Mouse (Mus musculus): Measurements from ENCODE around the gene Krt78. TPM values are rescaled to one million over a fixed set of nuclear protein-coding genes. Genes with fewer than 3 reads are reported as not detected.

Krt78 gene
- polyA plus RNA-seq, 1 experiment = not detected

- no peak overlapping the region for H3K4me3 ChIP-seq (ENCODE audit: insufficient read depth, low read length)
- peak overlapping the region; percentile 5; the same call in 1 of the 2 replicates for H3K27ac ChIP-seq (ENCODE audit: insufficient read depth, low read length)
- H3K4me1 ChIP-seq (ENCODE audit: control insufficient read depth, insufficient read depth, low read length) = peaks cover 19% of the 10 kb centered on the region
- no peak for TF ChIP-seq CTCF (IDR thresholded peaks at IDR 0.05; ENCODE audit: borderline replicate concordance, insufficient read depth, low read length)
- TF ChIP-seq POLR2A (IDR thresholded peaks at IDR 0.05; ENCODE audit: low read depth, low read length) = no peak
These were observed 20.2 kb upstream of the Krt78 start for GRCm38 (mm10) chr15:101974083-101974845.

GRCm38 (mm10) chr15:101973414-101974077, 19.5 kb upstream of the Krt78 start:
- TF ChIP-seq CTCF (IDR thresholded peaks at IDR 0.05; ENCODE audit: borderline replicate concordance, insufficient read depth, low read length) = peak; percentile 75
- TF ChIP-seq POLR2A (IDR thresholded peaks at IDR 0.05; ENCODE audit: low read depth, low read length) = no peak
- H3K4me1 ChIP-seq (ENCODE audit: control insufficient read depth, insufficient read depth, low read length) = peaks cover 19% of the 10 kb centered on the region
- 0 out of 2 replicates have a peak overlapping the region, but pooled peaks have one; percentile 5 for H3K27ac ChIP-seq (ENCODE audit: insufficient read depth, low read length)
- H3K4me3 ChIP-seq (ENCODE audit: insufficient read depth, low read length) = no peak overlapping the region

- TF ChIP-seq CTCF (IDR thresholded peaks at IDR 0.05; ENCODE audit: borderline replicate concordance, insufficient read depth, low read length) (peak; percentile 71), POLR2A (IDR thresholded peaks at IDR 0.05; ENCODE audit: low read depth, low read length) (no peak)
- no peak overlapping the region for H3K27ac ChIP-seq (ENCODE audit: insufficient read depth, low read length)
- H3K4me3 ChIP-seq (ENCODE audit: insufficient read depth, low read length) = no peak overlapping the region
- H3K4me1 ChIP-seq (ENCODE audit: control insufficient read depth, insufficient read depth, low read length) = no peaks in the 10 kb centered on the region
These were observed 16.4 kb upstream of the Krt78 start for GRCm38 (mm10) chr15:101970536-101970935.

GRCm38 (mm10) chr15:101966808-101967207, 12.7 kb upstream of the Krt78 start:
- H3K27ac ChIP-seq (ENCODE audit: insufficient read depth, low read length) = no peak overlapping the region
- TF ChIP-seq CTCF (IDR thresholded peaks at IDR 0.05; ENCODE audit: borderline replicate concordance, insufficient read depth, low read length) = no peak
- TF ChIP-seq POLR2A (IDR thresholded peaks at IDR 0.05; ENCODE audit: low read depth, low read length) = no peak
- no peaks in the 10 kb centered on the region for H3K4me1 ChIP-seq (ENCODE audit: control insufficient read depth, insufficient read depth, low read length)
- no peak overlapping the region for H3K4me3 ChIP-seq (ENCODE audit: insufficient read depth, low read length)

GRCm38 (mm10) chr15:101958891-101959290, 4.8 kb upstream of the Krt78 start:
- H3K27ac ChIP-seq (ENCODE audit: insufficient read depth, low read length) = no peak overlapping the region
- H3K4me1 ChIP-seq (ENCODE audit: control insufficient read depth, insufficient read depth, low read length) = no peaks in the 10 kb centered on the region
- H3K4me3 ChIP-seq (ENCODE audit: insufficient read depth, low read length) = no peak overlapping the region
- no peak for TF ChIP-seq POLR2A (IDR thresholded peaks at IDR 0.05; ENCODE audit: low read depth, low read length)

GRCm38 (mm10) chr15:101952733-101953474, 1.2 kb downstream of the Krt78 start:
- Histone ChIP-seq H3K27ac (ENCODE audit: insufficient read depth, low read length) (no peak overlapping the region), H3K4me3 (ENCODE audit: insufficient read depth, low read length) (no peak overlapping the region), H3K4me1 (ENCODE audit: control insufficient read depth, insufficient read depth, low read length) (no peaks in the 10 kb centered on the region)
- TF ChIP-seq CTCF (IDR thresholded peaks at IDR 0.05; ENCODE audit: borderline replicate concordance, insufficient read depth, low read length) (no peak), POLR2A (IDR thresholded peaks at IDR 0.05; ENCODE audit: low read depth, low read length) (no peak)

- Histone ChIP-seq H3K27ac (ENCODE audit: insufficient read depth, low read length) (no peak overlapping the region), H3K4me3 (ENCODE audit: insufficient read depth, low read length) (no peak overlapping the region), H3K4me1 (ENCODE audit: control insufficient read depth, insufficient read depth, low read length) (peaks cover 8% of the 10 kb centered on the region)
- no peak for TF ChIP-seq POLR2A (IDR thresholded peaks at IDR 0.05; ENCODE audit: low read depth, low read length)
- TF ChIP-seq CTCF (IDR thresholded peaks at IDR 0.05; ENCODE audit: borderline replicate concordance, insufficient read depth, low read length) = no peak
These were observed 8.7 kb downstream of the Krt78 start for GRCm38 (mm10) chr15:101945430-101945829.

- peaks cover 10% of the 10 kb centered on the region for H3K4me1 ChIP-seq (ENCODE audit: control insufficient read depth, insufficient read depth, low read length)
- TF ChIP-seq CTCF (IDR thresholded peaks at IDR 0.05; ENCODE audit: borderline replicate concordance, insufficient read depth, low read length) = no peak
- TF ChIP-seq POLR2A (IDR thresholded peaks at IDR 0.05; ENCODE audit: low read depth, low read length) = no peak
- H3K27ac ChIP-seq (ENCODE audit: insufficient read depth, low read length) = no peak overlapping the region
These were observed 12.1 kb downstream of the Krt78 start for GRCm38 (mm10) chr15:101941948-101942347.

GRCm38 (mm10) chr15:101940274-101940829, 13.7 kb downstream of the Krt78 start, which contains the start of gene Krt79:
Gene Krt79, minus strand, starts transcription at chr15:101940324.
- Histone ChIP-seq H3K27ac (ENCODE audit: insufficient read depth, low read length) (no peak within 1 kb of the TSS), H3K4me1 (ENCODE audit: control insufficient read depth, insufficient read depth, low read length) (peaks cover 10% of the 10 kb centered on the region), H3K4me3 (ENCODE audit: insufficient read depth, low read length) (no peak within 1 kb of the TSS)
- TF ChIP-seq POLR2A (IDR thresholded peaks at IDR 0.05; ENCODE audit: low read depth, low read length) = no peak
- TF ChIP-seq CTCF (IDR thresholded peaks at IDR 0.05; ENCODE audit: borderline replicate concordance, insufficient read depth, low read length) = no peak

More at GRCm38 (mm10) chr15:101941948-101942347, 12.1 kb downstream of the Krt78 start:
- H3K4me3 ChIP-seq (ENCODE audit: insufficient read depth, low read length) = no peak overlapping the region

Data from embryonic fibroblast, embryonic 13.5 days (primary cell).